Mouse (Mus musculus): ENCODE results near the gene Iqcn.

Gene Iqcn

GRCm38 (mm10) chr8:70679404-70679803 lies 23.9 kb upstream of the Iqcn start:
- DNase-seq = no peak

GRCm38 (mm10) chr8:70680039-70680438 lies 23.2 kb upstream of the Iqcn start:
- DNase-seq = peak; percentile 95

- DNase-seq = no peak
These were observed 21.8 kb upstream of the Iqcn start for GRCm38 (mm10) chr8:70681410-70681809.

GRCm38 (mm10) chr8:70682193-70682592 lies 21.1 kb upstream of the Iqcn start:
- DNase-seq = no peak

GRCm38 (mm10) chr8:70682692-70683091 lies 20.6 kb upstream of the Iqcn start:
- DNase-seq = no peak

- no peak for DNase-seq
These were observed 19.0 kb upstream of the Iqcn start for GRCm38 (mm10) chr8:70684291-70684690.

GRCm38 (mm10) chr8:70687576-70687975 lies 15.7 kb upstream of the Iqcn start:
- DNase-seq = peak; percentile 93

- no peak for DNase-seq
These were observed 15.1 kb upstream of the Iqcn start for GRCm38 (mm10) chr8:70688136-70688535.

- DNase-seq = no peak
These were observed 13.3 kb upstream of the Iqcn start for GRCm38 (mm10) chr8:70689892-70690390.

GRCm38 (mm10) chr8:70691230-70691629 lies 12.0 kb upstream of the Iqcn start:
- DNase-seq = no peak

- DNase-seq = peak; percentile 76
These were observed 11.5 kb upstream of the Iqcn start for GRCm38 (mm10) chr8:70691727-70692231.

- DNase-seq = no peak
These were observed 9.6 kb upstream of the Iqcn start for GRCm38 (mm10) chr8:70693636-70694035.

- peak; percentile 66 for DNase-seq
These were observed 7.8 kb upstream of the Iqcn start for GRCm38 (mm10) chr8:70695318-70696018.

- DNase-seq = peak; percentile 84
These were observed 7.0 kb upstream of the Iqcn start for GRCm38 (mm10) chr8:70696019-70696885.

- peak; percentile 39 for DNase-seq
These were observed 6.3 kb upstream of the Iqcn start for GRCm38 (mm10) chr8:70696946-70697345.

GRCm38 (mm10) chr8:70697366-70698250 lies 5.6 kb upstream of the Iqcn start:
- no peak for DNase-seq

- peak; percentile 99 for DNase-seq
These were observed 4.7 kb upstream of the Iqcn start, which contains the start of gene Jund for GRCm38 (mm10) chr8:70698310-70699109. Jund (plus strand) TSS chr8:70698949.

GRCm38 (mm10) chr8:70699116-70699833 lies 4.0 kb upstream of the Iqcn start:
- DNase-seq = peak; percentile 61

GRCm38 (mm10) chr8:70699834-70700554 lies 3.3 kb upstream of the Iqcn start:
- DNase-seq = peak; percentile 82

- peak; percentile 95 for DNase-seq
These were observed 2.7 kb upstream of the Iqcn start for GRCm38 (mm10) chr8:70700555-70700922.
